Mouse (Mus musculus) G1E (cell line): ENCODE results near the gene Sdk1.

Source experiments
- CTCF ChIP-seq: IDR thresholded peaks from 2 replicates; pipeline ENCODE4 v1.5.1; 2012; ENCODE audit warnings: low read depth, low read length, inconsistent platforms, mixed read lengths
- GATA1 ChIP-seq: IDR thresholded peaks from 2 replicates; pipeline ENCODE4 v1.6.1; 2012; ENCODE audit warnings: borderline replicate concordance, low read length, inconsistent platforms, mixed read lengths
- TAL1 ChIP-seq: conservative IDR thresholded peaks from 2 replicates; pipeline ENCODE4 v1.6.1; 2012; ENCODE audit warnings: low read depth, low read length, inconsistent platforms, mixed read lengths

DNA sequence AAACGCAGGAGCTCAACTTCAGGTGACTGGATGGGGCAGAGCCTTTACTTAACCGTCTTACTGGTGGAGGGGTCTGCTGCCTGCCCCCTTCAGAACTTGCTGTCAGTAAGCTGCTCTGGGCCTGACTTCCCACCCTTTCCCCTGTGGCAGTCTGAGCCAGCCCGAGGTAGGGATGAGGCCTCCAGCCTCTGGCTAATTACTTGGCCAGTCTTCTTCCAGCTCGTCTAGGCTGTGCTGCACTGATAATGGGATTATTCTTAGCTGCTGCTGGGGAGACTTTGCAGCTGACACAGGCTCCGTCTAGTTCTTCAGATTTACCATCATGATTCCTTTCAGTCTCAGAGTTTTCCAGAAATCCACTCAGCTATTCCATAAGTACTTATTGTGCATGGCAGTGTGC is 104.2 kb downstream of the Sdk1 start:
- TF ChIP-seq TAL1 (no peak), CTCF (no peak), GATA1 (no peak)
